Mouse (Mus musculus) c-Kit-positive CD71-negative TER-119-negative erythroid progenitor cells, embryonic 14.5 days (primary cell): ENCODE measurements around the gene Acbd6.

Source experiments
- DNase-seq: peaks from one replicate; pipeline ENCODE4 v3.0.0-alpha.2; 2013; ENCODE audit warnings: low read depth

The Acbd6 gene

DNA sequence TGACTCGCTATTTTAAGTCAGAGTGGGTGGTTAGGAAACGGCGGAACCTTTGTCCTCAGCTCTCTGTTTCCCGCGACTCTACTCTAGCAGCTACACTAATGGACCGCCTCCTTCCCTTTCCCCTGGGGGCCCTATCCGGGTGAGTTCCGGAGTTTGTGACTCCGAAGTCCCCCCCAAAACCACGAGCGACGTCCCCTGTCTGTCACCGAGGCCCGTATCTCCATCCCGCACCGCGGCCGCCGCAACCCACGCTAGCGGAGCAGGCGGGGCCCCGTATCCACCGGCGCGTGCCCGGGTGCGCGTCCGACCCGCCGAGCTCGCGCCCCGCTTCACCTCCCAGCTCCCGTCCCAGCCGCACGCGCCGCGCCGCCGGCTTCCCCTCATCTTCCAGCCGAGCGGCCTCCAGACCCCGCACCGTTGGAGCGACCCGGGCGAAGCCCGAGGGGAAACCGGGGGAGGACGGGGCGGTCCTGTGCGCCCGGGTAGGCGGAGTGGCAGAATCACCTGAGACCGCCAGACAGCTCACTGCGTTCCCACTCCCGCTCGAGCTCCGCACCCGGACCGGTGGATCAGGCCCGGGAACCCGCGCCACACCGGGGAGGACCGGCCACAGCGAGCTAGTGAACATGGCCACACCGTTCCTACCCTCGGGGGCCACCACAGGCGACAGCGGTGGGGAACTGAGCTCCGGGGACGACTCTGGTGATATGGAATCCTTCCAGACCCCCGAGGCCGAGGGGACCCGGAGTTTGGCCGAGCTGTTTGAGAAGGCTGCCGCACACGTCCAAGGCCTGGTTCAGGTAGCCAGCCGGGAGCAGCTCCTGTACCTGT lies at the start of gene Acbd6:
Gene Acbd6, plus strand, starts transcription at position 109 of the 831 bp plus-strand sequence.
- DNase-seq: peak; percentile 79

DNA sequence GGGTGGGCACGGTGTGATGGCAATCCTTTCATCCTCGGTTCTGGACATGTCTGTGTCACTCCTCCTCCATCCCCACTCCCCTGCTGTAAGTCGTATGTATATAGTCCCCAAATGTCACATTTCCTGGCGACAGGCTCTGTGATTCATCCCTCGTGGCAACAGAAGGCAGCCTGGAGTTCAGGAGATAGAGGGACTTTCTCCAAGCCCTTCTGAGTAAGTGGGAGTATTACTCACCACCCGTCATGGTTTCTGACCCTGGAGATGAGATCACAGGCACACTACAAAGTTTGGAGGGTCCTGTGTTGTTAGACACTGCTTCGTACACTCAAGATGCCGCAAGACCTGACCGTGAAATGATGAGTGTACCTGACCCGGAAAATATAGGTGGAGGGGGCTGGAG lies 47.7 kb upstream of the Acbd6 start:
- no peak for DNase-seq

DNA sequence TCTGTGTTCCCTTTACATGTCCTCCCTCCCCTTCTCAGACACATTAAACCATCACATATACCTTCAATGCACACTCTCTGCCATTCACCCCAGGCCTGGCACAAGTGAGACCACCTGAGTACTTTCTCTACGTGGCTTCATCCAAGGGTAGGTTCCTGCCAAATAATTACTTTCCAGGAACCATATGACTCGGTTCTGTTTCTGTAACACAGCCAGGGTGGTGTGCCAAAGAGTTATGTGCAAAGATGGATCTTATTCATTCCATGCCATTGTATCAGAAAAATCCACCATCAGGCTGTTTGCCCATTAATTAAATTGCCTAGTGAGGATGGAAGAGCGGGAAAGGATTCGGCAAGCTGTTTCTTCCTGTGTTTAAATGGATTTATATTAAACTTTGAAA lies 42.1 kb upstream of the Acbd6 start:
- no peak for DNase-seq

DNA sequence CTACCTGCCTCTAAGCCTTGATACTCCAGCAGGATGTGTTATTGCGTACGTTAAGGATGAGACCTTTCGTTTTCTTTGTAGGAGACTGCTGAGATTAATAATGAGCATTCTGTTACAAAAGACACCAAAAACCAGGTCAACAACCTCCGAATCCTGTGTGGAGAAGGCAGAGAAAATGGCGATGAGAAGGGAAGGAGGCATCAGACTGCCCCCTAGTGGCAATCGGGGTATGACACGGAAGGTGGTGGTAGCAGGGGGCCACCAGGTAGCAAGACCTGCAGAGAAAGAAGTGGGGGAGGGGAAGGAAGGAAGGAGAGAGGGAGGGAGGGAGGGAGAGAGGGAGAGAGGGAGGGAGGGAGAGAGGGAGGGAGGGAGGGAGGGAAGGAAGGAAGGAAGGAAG lies 41.3 kb upstream of the Acbd6 start:
- peak; percentile 19 for DNase-seq

DNA sequence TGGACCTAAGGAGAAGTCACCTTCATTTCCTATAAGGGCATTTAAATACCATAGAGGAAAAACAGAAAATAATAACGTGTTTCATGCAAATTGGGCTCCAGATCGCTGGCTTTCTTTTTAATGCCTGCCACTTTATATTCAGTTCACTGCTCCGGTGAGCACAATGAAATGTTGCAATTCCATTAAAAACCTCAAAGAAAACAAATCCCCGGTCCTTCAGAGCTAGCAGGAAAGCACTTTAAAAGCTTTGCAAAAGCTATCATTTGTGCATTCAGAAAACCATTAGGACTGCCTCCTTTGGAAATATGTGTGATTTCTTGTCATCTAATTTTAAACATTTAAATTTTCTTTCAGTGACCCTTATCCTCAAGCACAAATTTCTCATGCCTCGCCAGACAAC lies 40.9 kb upstream of the Acbd6 start:
- no peak for DNase-seq

DNA sequence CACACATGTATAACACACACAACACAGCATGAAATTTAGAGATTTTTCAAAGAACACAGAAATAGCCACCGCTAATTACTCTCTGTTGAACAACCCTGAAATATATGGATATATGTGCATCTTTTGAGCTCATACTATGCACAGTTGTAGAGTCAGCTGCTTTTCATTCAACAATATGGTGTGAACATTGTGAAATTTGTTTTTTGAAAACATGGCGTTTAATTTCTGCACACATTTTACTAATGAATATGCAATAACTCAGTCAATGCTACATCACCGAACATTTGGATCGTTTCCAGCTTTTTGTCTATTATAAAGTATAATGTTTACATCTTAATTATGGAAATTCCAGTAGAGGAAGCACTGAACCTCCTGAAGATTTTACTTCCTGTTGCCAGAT lies 37.6 kb upstream of the Acbd6 start:
- DNase-seq: no peak

DNA sequence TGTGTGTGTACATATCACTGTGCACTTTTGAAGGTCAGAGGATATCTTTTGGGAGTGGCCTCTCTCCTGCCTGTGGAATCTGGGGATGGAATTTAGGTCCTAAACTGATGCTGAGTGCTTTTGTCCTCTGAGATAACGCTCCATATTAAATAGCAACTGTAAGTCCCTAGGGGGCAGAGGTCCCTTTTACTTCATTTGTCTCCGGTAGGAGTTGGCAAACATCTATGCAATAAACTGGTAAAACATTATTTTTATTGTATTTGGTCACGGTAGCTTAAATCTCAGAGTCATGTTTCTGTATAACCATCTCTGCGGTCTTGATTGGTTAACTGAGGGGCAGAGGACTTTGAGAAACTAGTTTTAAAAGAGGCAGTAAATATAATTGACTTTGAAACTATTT lies 35.4 kb upstream of the Acbd6 start:
- no peak for DNase-seq

DNA sequence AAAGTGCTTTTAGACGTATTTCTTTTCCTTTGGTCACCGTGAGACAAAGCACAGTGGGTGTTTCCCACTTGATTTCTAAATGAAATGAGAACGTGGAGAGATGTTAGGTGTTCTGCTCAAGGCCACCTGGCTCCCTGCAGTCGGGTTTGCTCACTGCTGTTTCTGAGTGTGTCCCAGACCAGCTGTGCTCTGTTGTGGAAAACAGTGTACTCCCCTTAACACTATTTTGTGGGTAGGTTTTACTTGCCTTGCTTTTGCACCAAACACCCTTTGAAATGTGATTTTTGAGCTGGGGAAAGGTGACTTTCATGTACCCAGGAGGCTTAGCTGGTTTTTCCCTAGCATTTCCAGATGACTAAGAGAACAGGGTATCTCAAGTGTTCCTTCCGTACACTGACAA lies 31.7 kb upstream of the Acbd6 start:
- DNase-seq: no peak

DNA sequence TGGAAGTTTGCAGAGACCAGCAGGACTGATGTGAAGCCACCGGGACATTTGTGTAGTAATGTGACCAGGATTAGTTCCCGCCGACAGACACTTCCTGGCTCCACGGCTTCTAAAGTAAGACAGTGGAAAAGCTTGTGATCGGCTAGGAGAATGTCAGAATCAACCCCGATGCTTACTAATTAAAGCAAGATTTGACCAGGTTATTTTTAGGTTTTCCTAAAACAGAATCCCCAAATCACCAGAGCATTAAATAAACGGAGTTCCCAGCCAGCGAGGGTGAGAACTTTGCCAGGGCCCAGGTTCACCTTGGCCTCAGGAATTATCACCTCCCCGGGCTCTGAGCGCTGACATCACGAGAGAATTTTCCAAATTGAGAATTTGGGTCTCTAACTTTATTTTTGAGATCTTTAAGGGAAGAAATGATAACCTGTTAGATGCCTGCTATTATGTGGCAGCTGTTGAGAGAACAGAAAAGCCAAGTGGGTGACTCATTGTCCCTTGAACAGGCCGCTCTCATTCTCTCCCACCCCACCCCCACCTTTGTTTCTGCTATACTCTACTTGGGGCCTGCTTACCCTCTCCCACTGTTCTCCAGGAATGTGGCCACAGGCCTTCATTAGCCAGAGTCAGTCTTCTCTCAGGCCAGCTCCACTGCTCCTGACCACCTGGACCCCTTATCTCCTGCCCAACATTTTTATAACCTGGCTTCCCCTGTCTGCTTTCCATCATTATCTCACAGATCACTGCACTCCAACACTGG lies 30.7 kb upstream of the Acbd6 start:
- no peak for DNase-seq

DNA sequence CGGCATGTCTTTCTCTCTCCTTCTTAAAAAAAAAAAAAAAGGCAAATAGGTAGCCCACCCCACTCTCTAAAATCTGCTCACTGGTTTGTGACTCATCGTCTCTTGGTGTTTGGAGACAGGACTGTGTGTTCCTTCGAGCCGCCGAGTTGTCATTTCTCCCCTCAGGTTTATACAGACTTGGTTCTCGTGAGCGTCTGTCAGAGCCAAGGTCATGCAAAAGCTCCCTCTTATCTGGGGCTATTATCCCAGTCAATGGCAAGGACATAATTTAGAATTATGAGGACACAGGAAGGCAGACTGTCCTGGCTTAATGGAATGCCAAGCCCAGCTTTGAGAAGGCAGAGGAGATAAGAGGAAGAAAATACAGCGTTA lies 30.1 kb upstream of the Acbd6 start:
- peak; percentile 12 for DNase-seq

DNA sequence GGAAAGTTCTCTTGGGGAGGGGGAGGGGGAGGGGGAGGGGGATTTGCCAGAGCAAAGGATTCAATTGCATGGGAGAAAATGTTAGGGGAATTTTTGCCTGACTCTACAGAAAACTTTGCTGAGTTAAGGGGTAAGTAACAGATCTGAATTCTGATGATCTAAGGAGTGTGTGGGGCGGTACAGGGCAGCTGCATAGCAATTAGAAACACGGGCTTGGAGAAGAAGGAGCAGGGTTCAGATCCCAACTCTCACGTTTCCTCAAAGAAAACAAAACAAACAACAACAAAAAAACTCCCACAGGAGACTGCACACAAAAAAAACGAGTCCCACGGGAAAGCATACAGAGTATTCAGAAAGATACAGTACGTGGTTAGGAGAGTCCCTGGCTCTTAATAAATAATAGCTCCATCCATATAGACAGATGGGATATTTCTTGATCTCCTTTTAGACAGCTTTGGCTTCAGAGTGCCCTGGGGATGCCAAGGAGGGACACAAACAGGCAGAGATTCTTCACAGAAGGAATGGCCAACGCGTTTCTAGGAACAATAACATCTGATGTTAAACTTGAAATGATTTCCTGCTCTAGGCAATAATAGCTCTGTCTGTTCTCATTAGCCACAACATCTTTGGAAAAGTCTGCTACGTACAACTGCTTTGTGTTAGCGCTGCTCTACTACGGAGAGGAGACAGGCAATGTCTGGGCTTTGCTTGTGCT lies 29.4 kb upstream of the Acbd6 start:
- DNase-seq: no peak

DNA sequence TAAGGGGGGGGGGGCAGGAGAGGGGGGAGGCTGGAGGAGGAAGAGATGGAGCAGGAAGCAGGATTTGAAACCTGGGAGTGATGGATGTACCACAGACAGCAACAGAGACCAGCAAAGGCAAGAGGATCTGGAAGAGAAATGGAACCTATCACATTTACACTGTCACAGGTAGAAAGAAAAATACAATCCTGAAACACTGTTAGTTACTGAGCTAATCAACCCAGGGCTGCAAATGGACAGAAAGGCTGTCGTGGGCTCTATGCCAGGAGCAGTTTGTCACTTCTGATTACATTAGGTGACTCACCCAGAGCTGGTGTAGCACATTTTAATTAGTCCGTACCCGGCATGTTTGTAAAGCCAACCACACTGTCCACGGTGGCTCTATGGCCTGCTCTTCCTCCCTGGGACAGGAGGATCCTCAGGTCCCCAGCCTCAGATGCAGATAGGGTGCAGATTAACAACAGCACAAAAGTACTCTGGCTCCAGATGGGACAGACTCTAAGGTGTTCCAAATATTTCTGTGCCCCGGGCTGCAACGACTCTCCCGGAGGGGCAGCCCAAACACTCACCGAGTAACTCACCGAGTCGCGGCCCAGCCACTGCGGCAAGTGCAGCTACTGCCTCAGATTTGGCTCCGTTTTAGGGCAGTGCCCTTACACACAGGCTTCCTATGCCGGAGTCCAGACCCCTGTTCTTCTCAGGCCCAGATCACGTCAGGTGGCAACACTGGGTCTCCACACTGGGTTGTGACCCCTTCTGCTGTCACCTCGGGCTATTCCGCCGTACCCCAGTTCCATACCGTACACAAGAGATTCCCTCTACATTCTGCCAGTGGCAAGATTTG lies 28.6 kb upstream of the Acbd6 start:
- DNase-seq: no peak

DNA sequence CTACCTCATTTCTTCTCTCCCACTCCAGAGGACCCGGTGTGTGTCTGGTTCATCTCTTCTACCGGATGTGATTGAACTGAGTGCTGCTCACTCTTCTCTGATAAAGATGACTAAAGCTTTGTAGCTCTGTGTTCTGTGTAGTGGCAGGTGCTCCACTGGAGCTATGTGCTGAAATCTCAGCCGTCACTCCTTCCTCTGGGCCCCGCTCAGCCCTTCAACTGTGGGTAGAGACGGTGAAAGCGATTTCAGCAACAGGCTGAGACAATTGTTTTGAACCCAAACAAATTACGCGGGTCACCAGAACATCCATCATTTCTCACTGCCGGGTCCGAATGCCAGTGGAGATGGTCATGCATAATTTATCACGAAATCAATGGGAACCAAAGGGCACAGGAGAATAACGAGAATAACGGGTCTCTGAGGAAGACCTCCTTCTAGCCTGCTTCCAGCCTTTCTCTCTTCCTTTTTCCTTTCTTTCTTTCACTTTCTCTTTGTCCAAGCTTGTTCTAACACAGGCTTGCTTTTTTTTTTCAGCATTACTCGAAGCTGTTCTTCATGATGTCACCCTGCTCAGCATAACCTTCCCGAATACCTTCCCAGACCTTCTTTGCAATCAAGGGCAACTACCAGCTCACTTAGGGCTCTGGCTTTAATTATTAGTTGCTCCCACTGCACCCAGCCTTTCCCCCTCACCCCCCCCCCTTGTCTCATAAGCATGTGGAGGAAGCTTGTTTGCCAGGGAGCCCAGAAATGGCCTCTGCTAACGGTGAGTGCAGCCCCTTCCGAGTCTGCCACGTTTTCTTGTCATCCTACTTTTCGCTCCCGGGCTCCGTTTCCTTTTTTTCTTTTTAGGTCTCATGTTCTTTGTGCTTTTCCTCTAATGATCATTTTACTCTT lies 27.1 kb upstream of the Acbd6 start:
- DNase-seq: no peak

DNA sequence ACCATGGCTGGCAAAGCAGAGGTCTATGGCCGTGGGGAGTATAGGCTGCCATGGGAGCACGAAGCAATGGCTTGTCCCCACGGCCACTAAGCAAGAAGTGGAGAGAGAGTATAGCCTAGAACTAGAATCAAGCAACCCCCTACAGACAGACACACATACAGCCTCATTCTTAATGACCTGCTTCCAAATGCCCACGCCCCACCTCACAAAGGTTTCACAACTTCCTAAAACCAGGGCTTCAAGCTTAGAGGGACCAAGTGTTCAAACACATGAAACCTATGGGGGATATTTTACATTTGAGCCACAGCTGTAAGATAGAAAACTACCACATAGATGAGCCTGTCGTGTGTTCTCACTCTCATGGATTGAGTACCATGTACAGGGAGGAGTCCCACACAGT lies 25.5 kb upstream of the Acbd6 start:
- DNase-seq: no peak

DNA sequence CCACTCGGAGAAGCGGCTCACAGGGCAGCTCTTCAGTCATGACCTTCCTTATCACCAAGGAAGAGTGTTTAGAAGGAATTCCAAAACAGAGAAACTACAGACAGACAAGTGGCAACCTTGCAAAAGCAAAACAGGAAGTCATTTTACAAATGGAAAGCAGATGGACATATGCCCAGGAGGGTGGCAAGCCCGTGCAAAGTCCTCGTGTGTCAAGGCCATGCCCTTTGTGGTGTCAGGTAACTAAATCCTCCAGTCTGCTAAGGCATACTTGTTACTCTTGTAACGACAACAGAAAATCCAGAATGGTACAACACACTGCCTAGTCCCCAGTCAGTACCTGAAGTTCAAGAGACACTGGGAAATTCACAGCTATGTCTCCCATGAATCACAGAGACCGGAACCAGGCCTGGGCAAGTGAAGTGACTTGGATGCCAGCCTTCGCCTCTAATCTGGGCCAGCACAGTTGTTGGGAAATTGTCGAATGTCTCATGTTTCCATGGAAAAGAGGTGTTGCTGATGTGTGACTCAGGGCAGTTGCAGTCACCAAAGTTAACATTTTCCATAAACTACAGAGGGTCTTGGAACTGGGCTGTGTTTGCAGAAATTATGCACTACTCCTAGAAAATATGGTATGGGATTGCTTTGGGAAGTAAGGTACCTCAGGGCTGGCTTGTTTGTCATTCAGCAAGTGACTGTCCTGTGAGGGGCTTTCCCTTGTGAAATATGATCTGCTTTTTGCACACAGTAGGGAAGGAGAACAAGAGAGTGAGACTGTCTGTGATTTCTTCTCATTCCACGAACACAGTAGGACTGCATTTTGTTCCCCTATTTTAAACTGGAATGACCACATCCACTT lies 24.9 kb upstream of the Acbd6 start:
- no peak for DNase-seq

DNA sequence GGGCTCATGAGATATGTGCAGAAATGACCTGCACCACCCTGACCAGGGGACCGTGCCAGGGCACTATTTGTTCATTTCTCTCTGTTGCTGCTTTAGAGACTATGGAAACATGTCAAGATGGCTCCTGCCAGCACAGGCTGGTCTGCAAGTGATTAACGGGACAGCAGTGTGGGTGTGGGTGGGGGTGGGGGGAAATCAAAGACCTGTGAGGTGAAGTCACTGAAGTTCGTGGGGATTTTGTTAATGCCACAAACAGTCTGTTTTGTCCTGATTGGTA lies 24.3 kb upstream of the Acbd6 start:
- DNase-seq: no peak

DNA sequence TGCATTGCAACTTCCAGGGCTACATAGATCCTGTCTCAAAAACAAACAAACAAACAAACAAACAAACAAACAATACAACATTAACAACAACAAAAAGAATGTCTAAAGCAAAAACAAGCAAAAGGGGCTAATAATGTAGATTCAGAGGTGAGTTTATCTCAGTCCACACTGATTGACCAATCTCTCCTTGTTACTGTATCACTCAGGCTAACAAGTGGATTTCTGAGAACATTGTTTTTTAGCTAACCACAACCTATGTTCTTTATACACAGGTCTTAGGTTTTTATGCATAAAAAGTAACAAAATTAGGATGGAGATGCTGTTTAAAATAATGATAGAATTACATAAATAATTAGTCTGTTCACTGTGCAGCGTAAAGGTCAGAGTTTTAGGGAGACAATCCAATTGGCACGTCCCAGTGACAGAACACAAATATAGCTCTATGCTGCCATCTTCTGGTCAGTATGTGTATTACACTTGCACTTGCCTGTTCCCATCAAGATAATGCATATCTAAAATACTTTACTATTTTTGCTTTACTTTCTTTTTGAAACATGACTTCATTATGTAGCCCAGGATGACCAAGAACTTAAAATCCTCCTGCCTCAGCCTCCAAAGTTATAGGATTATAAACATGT lies 20.8 kb upstream of the Acbd6 start:
- DNase-seq: peak; percentile 50

DNA sequence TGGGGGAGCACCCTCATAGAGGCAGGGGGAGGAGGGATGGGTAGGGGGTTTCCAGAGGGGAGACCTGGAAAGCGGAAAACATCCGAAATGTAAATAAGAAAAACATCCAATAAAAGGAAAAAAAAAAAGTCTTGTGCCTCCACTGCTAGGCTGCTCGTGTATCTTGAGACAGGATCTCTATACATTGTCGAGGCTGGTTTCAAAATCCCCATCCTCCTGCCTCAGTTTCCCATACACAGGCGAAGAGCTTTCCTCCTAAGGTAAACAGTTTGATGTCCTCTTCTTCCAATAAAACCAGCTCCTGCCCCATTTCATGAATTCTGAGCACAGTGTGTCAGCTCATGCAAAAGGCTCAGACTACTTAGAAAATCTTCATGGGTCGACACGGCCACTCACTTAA lies 19.9 kb upstream of the Acbd6 start:
- DNase-seq: no peak

DNA sequence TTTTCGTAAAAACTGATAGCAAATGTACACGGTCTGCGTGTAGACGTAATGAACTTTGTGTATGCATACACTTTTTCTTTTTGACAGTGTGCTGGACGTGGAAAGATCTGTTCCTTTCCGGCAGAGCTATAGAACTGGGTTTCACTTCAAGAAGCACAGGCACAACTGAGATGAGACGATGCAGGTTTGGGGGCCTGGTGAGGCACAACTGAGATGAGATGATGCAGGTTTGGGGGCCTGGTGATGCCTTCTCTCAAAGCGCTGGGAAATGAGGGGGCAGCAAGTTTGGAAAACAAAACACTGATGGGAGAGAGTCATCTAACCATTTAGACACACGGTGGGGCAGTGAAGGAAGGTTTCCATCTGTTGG lies 293 bp upstream of the Acbd6 start:
- DNase-seq: no peak

DNA sequence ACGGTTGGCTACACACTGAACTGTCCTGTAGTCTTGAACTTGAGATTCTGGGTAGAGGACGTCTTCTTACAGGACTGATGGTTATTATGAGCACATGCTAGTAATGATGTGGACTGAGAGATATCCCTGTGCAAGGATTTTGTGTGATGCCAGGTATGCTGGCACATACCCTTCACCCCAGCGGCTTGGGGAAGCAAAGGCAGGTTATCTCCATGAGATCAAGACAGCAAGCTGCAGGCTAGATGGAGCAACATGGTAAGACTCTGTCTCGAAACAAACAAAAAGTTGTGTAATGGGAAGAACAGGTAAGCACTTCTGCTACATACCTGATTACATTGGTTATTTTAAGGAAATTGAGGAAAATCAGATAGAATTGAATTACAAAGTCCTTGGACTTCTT lies 2.1 kb downstream of the Acbd6 start:
- DNase-seq: no peak
